Mouse (Mus musculus) limb, embryonic 11.5 days (tissue): ENCODE results near the gene Nsd1. TPM values are rescaled to one million over a fixed set of nuclear protein-coding genes. Genes with fewer than 3 reads are reported as not detected.
A peak's percentile ranks its signal among the peaks of the same experiment; 100 is the strongest.

Experiments used
- ATAC-seq: fragments of 200-750 bp; cut with Nextera tagmentation; 2 replicates; pipeline ENCODE4 v1.8.0; 2017; ENCODE audit warnings: low read depth; ENCODE audit not compliant: insufficient number of reproducible peaks, low FRiP score, low TSS enrichment
- DNase-seq: peaks from one replicate; pipeline ENCODE4 v3.0.0-alpha.2; 2015; ENCODE audit warnings: low spot score
- H3K27ac ChIP-seq: fragments of 300-500 bp; sonication (generic); replicated peaks from 2 replicates; pipeline ENCODE4 v1.5.1; 2014; ENCODE audit warnings: low read depth, mild to moderate bottlenecking, low read length
- H3K27me3 ChIP-seq: fragments of 300-500 bp; sonication (generic); 2 replicates; pipeline ENCODE4 v1.6.1; 2014; ENCODE audit warnings: mild to moderate bottlenecking, low read length, mixed read lengths; ENCODE audit not compliant: control insufficient read depth, insufficient read depth
- H3K36me3 ChIP-seq: fragments of 300-500 bp; sonication (generic); 2 replicates; pipeline ENCODE4 v1.6.1; 2014; ENCODE audit warnings: mild to moderate bottlenecking, low read length, moderate library complexity, mixed read lengths; ENCODE audit not compliant: control insufficient read depth, insufficient read depth
- H3K4me1 ChIP-seq: fragments of 300-500 bp; sonication (generic); 2 replicates; pipeline ENCODE4 v1.6.1; 2014; ENCODE audit warnings: low read length, mixed read lengths; ENCODE audit not compliant: control insufficient read depth, insufficient read depth
- H3K4me2 ChIP-seq: fragments of 300-500 bp; sonication (generic); 2 replicates; pipeline ENCODE4 v1.6.1; 2014; ENCODE audit warnings: low read depth, mild to moderate bottlenecking, moderate library complexity; ENCODE audit not compliant: severe bottlenecking
- H3K4me3 ChIP-seq: fragments of 300-500 bp; sonication (generic); 2 replicates; pipeline ENCODE4 v1.5.1; 2014; ENCODE audit warnings: low read depth, low read length
- H3K9ac ChIP-seq: fragments of 300-500 bp; sonication (generic); 2 replicates; pipeline ENCODE4 v1.6.1; 2014; ENCODE audit warnings: mild to moderate bottlenecking, low read length
- H3K9me3 ChIP-seq: fragments of 300-500 bp; sonication (generic); 2 replicates; pipeline ENCODE4 v1.6.1; 2016; ENCODE audit warnings: low read length; ENCODE audit not compliant: control insufficient read depth
- WGBS: fragments of 180-500 bp; shearing (Covaris S2); extraction: QIAGEN DNeasy Blood & Tissue Kit; methylation state at CpG from one replicate; pipeline ENCODE4 v1.1.7; 2014; 5-methylcytosine and 5-hydroxymethylcytosine counted together
- polyA plus RNA-seq: library from polyadenylated mRNA; unstranded; fragments of >200 nt; fragmentation: Nextera tagmentation; extraction: Ambion mirVana; gene quantifications from 2 replicates; pipeline ENCODE4 v1.2.1, GENCODE M21; 2014

The Nsd1 gene
- polyA plus RNA-seq, 1 experiment from 2014 or later, result 69.0 TPM

DNA sequence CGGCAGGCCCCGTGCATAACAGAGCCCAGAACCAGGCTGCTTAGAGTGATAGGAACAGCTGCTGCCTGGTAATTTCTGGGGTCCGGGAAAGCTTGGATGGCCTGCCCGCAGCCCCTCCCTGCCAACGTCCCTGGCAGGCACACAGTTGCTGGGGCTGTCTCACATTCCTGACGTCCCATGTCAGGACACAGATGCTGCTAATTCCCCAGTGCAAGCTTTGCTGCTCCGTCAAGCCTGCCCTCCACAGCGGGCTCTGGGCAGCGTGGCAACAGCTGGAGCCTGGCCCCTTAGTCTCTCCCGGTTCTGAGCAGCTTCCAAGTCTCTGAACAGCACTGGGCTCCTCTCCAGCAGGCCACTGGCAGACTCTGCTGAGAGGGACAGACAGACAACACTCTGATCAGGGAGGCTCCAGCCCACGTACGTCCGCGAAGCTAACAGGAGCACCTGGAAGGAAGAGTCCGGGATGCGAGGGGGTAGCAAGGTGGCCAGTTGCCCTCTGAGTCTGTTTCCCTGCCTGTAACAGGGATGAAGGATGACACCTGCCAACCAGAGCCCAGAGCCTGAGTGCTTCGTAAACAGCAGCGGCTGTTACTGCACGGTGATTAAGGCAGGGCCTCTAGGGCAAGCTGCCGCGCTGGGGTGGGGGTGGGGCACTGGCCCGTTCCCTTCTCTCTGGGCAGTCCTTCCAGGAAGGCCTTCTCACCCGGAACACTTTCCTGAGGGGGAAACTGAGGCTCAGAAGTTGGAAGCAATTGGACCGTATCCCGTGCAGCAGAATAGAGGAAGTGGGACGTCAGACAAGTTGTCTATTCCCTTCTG lies 37.9 kb upstream of the Nsd1 start:
- Histone ChIP-seq H3K36me3 (0 out of 2 replicates have a peak, but pooled peaks cover 3% of the 10 kb centered on the region), H3K27me3 (peaks cover 4% of the 10 kb centered on the region; the same call in 1 of the 2 replicates), H3K9ac (no peak overlapping the region), H3K4me3 (no peak overlapping the region), H3K9me3 (no peaks in the 10 kb centered on the region), H3K27ac (no peak overlapping the region), H3K4me1 (peaks cover 11% of the 10 kb centered on the region), H3K4me2 (peak overlapping the region; percentile 32)
- DNase-seq (peak; percentile 48), ATAC-seq (peak; percentile 19; the same call in 1 of the 2 replicates)
- 16% methylated on average over 26 of the region's 26 CpGs for WGBS

DNA sequence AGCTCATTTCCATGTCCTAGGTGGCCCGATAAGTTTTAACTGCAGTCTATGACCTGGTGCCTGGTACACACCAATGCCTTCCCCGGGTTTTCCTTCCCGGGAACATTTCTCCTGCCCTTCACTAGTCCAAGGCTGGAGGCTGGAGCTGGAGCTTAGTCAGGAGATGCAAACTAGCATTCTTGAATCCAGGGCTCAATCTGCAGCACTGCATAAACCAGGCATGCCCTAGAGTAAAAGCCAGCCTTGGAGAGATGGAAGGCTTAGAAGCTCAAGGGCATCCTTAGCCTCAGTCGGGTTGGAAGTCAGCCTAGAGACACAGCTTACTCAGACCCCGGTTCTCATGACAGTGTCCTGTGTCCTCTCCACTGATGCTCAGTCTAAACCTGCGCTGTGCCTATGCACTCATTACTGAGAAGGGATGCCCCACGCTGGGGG lies 37.2 kb upstream of the Nsd1 start:
- ATAC-seq (no peak), DNase-seq (no peak)
- 51% methylated on average over 7 of the region's 7 CpGs for WGBS
- Histone ChIP-seq H3K4me3 (no peak overlapping the region), H3K9ac (no peak overlapping the region), H3K4me2 (no peak overlapping the region; the same call in 1 of the 2 replicates), H3K27ac (no peak overlapping the region), H3K36me3 (no peaks in the 10 kb centered on the region), H3K4me1 (peaks cover 11% of the 10 kb centered on the region), H3K9me3 (no peaks in the 10 kb centered on the region), H3K27me3 (peaks cover 4% of the 10 kb centered on the region; the same call in 1 of the 2 replicates)

DNA sequence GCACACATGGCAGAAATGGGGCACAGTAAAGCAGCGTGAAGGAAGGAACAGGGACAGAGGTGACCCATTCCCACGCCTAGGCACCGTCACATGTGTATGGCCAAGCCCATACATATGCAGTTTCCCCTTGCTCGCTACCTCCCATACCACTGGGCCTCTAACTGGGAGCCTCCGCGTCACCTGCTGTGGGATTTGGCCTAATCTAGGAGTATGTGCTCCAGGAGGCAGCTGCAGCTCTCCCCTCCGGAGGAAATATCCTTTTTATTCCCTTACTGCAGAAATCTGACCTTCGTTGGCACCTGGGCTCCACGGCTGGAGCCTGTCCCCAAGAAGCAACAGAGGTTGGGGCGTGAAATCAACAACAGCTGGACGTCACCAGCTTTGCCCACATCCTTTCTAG lies 35.2 kb upstream of the Nsd1 start:
- Histone ChIP-seq H3K27ac (no peak overlapping the region), H3K9ac (no peak overlapping the region), H3K4me3 (no peak overlapping the region), H3K36me3 (no peaks in the 10 kb centered on the region), H3K4me1 (peaks cover 11% of the 10 kb centered on the region), H3K9me3 (no peaks in the 10 kb centered on the region), H3K4me2 (no peak overlapping the region), H3K27me3 (peaks cover 4% of the 10 kb centered on the region; the same call in 1 of the 2 replicates)
- DNase-seq, result no peak
- no peak for ATAC-seq
- WGBS, result 70% methylated on average over 11 of the region's 11 CpGs

DNA sequence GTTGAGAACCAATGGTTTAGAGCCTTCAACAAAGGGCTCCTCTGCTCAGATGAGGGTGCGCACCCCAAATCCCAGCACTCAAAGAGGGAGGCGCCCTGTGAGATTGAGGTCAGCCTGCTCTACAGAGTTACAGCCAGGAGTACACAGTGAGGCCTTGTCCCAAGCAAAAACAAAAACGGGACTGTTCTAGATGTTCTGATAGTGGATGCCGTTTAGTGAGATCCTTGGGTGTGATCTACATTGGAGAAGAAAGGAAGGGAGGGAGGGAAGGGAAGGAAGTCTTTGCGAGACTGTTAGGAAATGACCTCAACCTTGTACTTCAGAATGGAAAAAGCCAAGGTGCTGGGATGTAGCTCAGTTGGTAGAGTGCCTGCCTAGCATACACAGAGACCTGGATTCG lies 33.3 kb upstream of the Nsd1 start:
- Histone ChIP-seq H3K9ac (no peak overlapping the region), H3K27ac (no peak overlapping the region), H3K27me3 (peaks cover 4% of the 10 kb centered on the region; the same call in 1 of the 2 replicates), H3K36me3 (no peaks in the 10 kb centered on the region), H3K4me3 (no peak overlapping the region), H3K4me1 (peaks cover 11% of the 10 kb centered on the region), H3K4me2 (no peak overlapping the region), H3K9me3 (no peaks in the 10 kb centered on the region)
- DNase-seq (no peak), ATAC-seq (no peak)
- WGBS, result 89% methylated on average over 6 of the region's 6 CpGs

DNA sequence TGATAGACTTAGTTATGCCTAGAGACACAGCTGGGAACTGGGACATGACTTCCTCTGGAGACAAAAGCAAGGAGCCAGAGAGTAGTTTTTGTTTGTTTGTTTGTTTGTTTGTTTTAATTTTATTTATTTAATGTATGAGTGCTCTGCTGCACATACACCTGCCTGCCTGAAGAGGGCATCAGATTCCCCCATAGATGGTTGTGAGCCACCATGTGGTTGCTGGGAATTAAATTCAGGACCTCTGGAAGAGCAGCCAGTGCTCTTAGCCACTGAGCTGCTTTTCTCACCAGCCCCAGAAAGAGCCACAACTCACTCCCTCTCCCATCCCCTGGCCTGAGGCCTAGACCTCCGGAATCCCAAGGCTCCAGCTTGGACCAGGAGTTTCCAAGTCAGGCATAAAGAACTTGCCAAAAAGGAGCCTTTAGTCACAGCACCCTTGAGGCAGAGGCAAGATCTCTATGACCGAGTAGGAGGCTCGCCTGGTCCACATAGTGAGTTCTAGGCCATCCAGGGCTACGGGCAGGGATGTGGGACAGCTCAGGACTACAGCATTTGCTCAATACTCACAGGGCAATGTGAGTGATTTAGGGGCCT lies 31.6 kb upstream of the Nsd1 start:
- Histone ChIP-seq H3K9ac (no peak overlapping the region), H3K4me3 (no peak overlapping the region), H3K9me3 (no peaks in the 10 kb centered on the region), H3K4me2 (no peak overlapping the region), H3K27me3 (no peaks in the 10 kb centered on the region), H3K27ac (no peak overlapping the region), H3K36me3 (no peaks in the 10 kb centered on the region), H3K4me1 (no peaks in the 10 kb centered on the region)
- WGBS, result 63% methylated on average over 4 of the region's 4 CpGs
- ATAC-seq, result no peak
- no peak for DNase-seq

DNA sequence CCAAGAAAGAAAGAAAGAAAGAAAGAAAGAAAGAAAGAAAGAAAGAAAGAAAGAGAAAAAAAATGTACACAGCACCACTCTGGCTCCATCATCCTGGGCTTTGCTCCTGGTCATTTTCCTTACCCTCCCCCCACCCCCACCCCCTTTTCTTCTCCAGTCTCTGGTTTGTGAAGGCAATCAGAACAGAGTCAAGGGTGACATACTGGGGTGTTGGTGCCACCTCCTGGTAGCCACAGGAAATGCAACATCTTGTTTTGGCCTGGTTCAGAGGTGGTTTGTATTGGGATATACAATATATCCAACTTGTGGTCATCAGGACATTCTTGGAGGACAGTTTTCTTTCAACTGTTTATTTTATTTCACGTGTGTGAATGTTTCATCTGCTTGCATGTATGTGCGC lies 31.0 kb upstream of the Nsd1 start:
- Histone ChIP-seq H3K27ac (no peak overlapping the region), H3K36me3 (no peaks in the 10 kb centered on the region), H3K4me1 (no peaks in the 10 kb centered on the region), H3K4me2 (no peak overlapping the region), H3K9me3 (no peaks in the 10 kb centered on the region), H3K9ac (no peak overlapping the region), H3K4me3 (no peak overlapping the region), H3K27me3 (no peaks in the 10 kb centered on the region)
- 31% methylated on average over 2 of the region's 2 CpGs for WGBS
- DNase-seq (peak; percentile 84), ATAC-seq (no peak)

DNA sequence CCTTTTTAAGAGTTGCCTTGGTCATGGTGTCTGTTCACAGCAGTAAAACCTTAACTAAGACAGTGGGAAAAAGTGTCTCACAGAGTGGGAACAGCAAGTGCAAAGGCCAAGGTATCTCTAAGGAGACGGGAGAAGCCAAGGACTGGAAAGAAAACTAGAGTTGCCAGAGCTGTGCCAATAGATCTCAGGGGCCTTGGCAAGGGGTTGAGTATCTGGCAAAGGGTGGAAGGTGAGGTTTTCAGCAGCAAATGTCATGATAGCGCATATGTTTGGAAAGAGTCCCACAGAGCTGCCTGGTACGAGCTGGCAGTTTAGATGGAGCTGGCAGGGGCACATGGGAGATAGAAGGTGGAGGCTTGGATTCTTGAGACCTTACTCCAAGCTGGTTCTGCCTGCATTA lies 30.0 kb upstream of the Nsd1 start:
- Histone ChIP-seq H3K36me3 (no peaks in the 10 kb centered on the region), H3K27me3 (no peaks in the 10 kb centered on the region), H3K9ac (no peak overlapping the region), H3K9me3 (no peaks in the 10 kb centered on the region), H3K4me2 (no peak overlapping the region), H3K27ac (no peak overlapping the region), H3K4me1 (no peaks in the 10 kb centered on the region), H3K4me3 (no peak overlapping the region)
- no peak for DNase-seq
- ATAC-seq, result no peak
- 88% methylated on average over 3 of the region's 3 CpGs for WGBS

DNA sequence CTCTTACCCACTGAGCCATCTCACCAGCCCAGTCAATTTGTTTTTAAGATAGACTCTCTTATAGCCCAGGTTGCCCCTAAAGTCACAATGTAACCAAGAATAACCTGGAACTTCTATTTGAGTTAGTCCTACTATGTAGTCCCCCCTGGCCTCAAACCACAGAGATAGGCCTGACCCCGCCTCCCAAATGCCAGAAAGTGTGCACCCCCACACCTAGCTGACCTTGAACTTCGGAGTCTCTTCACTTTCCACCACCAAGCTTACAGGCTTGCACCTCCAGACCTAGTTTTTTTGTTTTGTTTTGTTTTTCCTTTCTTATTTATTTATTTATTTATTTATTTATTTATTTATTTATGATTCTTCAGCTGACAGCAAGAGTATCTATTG lies 27.8 kb upstream of the Nsd1 start:
- no peak overlapping the region for H3K9ac ChIP-seq
- WGBS, result 74% methylated on average over 2 of the region's 2 CpGs

More for the DNA sequence above, 27.8 kb upstream of the Nsd1 start:
- Histone ChIP-seq H3K36me3 (no peaks in the 10 kb centered on the region), H3K4me3 (no peak overlapping the region; the same call in 1 of the 2 replicates), H3K4me2 (peak overlapping the region; percentile 60), H3K27me3 (no peaks in the 10 kb centered on the region), H3K4me1 (no peaks in the 10 kb centered on the region), H3K9me3 (no peaks in the 10 kb centered on the region), H3K27ac (no peak overlapping the region; the same call in 1 of the 2 replicates)
- DNase-seq (no peak), ATAC-seq (no peak)
